Mouse (Mus musculus): Measurements from ENCODE around the gene Lsp1. TPM values are rescaled to one million over a fixed set of nuclear protein-coding genes. Genes with fewer than 3 reads are reported as not detected.

Gene Lsp1
- total RNA-seq, 2 experiments from 2014 or later, result 3.4 to 7.1 TPM

DNA sequence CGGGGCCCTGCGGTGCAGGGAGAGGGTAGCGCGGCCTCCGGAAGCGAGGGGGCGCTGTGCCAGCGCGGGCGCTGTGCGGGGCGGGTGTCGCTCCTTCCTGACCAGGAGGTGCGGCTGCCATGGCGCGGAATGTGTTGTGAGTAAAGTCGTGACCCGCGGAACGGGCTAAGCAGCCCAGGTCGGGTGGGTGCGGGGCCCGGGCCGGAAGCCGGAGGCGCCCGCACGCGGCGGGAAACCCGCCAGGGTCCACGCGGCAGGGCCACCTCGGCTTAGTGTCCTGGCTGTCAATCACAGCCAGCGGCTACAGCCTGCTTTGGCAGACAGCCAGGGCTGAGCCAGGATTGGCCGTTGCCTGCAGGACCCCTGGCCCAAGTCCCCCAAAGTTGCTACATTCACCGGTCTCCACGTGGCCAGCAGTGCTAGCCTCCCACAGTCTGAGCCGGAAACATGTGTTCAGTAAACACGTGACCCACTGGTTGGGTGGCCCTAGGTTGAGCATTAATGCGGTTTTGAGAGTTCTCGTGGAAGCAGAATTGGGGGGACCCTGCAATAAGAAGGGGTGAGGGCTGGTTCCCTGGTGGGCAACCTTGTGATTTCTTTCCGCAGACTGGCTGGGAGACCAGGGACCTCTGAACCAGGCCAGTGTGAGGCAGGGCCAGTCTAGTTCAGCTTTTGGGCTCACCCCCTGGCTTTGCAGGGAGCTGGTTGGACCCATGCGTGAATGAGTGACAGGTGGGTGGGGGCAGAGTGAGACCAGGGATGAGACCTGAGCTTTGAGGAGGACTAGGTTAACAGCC is 72.6 kb downstream of the Lsp1 start:
- intact Hi-C loops (cut with DNase I), result loop anchor here (2.0 kb wide), 1 partner anchor 198 kb away; no protein-coding TSS in a partner anchor

DNA sequence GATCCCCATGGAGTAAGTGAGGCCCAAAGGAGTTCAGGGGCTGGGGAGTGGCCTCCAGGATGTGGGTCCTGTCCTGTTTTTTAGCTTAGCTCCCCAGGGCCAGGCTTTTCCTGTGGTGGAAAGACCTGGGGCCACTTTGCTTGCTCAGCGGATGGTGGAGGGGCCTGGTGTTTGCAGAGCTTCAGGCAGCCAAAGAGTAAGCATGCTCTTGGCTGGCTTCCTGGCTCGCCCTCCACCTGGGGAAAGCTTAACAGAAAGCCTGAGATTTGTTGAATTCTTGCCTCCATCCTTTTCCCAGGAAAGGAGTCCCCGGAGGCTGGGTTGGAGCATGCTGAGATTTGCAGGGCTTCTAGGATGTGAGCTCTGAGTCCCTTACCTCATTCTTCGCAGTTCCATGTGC is 74.5 kb downstream of the Lsp1 start:
- no peak overlapping the region for H3K27ac ChIP-seq
- H3K4me3 ChIP-seq, result no peak overlapping the region
- intact Hi-C loops (cut with DNase I), result no loop called here
- no peak for TF ChIP-seq CTCF (IDR thresholded peaks at IDR 0.05)
- no peak for DNase-seq (ENCODE audit: extremely low spot score in 1 of 2, low spot score in 2 of 2)

More for the DNA sequence above, 72.6 kb downstream of the Lsp1 start:
- H3K4me3 ChIP-seq, result peak overlapping the region; percentile 84
- H3K27ac ChIP-seq, result peak overlapping the region; percentile 87
- peak; percentile 94 for TF ChIP-seq CTCF (IDR thresholded peaks at IDR 0.05)
- peak; percentile 83 to 88 for DNase-seq (ENCODE audit: extremely low spot score in 1 of 2, low spot score in 2 of 2)

DNA sequence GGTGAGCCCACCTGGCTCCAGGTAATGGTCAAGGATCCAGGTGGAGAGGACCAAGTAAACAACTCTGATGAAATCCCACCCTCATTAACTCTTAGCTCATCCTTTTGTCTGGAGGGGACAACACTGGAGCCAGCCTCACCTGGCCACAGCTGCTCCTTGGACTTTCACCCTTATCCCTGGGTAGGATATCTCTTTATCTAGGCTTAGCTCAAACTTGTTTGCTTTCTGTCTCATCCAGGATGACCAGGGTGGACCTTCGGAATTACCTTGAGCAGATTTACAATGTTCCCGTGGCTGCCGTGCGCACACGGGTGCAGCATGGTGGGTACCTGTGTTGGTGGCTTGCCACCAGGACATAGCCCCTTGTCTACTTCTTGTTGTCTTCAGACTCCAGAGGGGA is 75.2 kb downstream of the Lsp1 start:
- Histone ChIP-seq H3K4me3 (no peak overlapping the region), H3K27ac (no peak overlapping the region)
- no peak for TF ChIP-seq CTCF (IDR thresholded peaks at IDR 0.05)
- intact Hi-C loops (cut with DNase I), result no loop called here
- DNase-seq (ENCODE audit: extremely low spot score in 1 of 2, low spot score in 2 of 2), result no peak

DNA sequence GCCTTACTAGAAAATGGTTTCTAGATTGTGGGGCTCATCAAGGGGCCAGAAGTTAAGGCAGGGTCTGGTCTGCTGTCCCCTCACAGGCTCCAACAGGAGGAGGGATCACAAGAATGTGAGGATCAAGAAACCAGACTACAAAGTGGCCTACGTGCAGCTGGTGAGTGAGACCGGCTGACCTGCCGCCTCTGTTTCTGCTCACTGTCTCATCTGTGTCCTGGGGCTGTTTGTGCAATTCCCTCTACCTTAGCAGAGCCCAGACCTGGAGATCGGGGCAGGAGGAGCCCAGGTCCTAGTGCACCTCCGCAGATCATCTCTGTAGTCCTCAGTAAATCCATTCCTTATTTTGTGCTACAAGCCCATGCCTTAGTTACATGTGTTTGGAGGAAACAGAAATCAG is 76.6 kb downstream of the Lsp1 start:
- no peak overlapping the region for H3K27ac ChIP-seq
- no peak for TF ChIP-seq CTCF (IDR thresholded peaks at IDR 0.05)
- H3K4me3 ChIP-seq, result no peak overlapping the region
- intact Hi-C loops (cut with DNase I), result no loop called here
- DNase-seq (ENCODE audit: extremely low spot score in 1 of 2, low spot score in 2 of 2), result no peak

DNA sequence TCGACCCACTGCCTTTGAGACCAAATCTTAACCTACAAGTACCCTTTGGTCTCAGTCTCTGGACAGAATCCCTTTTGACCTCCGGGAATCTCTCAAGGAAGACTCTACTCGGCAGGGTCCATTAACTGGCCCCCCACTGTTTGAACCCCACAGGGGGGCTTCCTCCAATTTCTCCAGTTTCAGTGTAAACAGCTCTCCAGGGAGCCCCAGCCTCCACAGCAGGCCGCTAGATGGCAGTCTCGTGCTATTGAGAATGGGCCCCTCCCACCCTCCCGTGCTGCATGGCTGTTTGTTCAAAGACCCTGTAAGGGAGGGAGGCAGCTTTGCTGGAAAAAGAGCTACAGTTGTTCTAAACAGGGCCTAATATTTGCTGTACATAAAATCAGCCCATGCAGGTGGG is 77.3 kb downstream of the Lsp1 start:
- Histone ChIP-seq H3K4me3 (no peak overlapping the region), H3K27ac (no peak overlapping the region)
- peak; percentile 95 for TF ChIP-seq CTCF (IDR thresholded peaks at IDR 0.05)
- intact Hi-C loops (cut with DNase I), result loop anchor here (2.0 kb wide), 2 partner anchors 43 to 135 kb away; no protein-coding TSS in a partner anchor
- peak; percentile 29 to 67 for DNase-seq (ENCODE audit: extremely low spot score in 1 of 2, low spot score in 2 of 2)

DNA sequence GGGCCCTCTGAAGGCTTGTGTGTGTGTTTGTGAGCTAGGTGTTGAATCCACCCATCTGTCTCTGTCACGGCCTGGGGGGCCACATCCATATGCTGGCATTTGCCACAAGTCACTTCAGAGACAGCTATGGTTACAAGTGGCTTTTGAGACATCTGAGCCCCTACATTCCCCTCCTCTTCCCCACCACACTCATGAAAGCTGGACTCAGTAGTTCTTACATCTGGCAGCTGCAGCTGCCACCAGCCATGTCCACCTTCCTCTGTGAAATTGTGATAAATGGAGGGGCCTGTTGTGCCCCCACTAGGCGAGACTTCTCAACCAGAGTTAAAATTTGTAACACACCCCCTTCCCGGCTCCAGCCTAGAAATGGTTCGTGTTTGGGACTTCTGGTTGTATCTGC is 77.7 kb downstream of the Lsp1 start:
- no peak for DNase-seq (ENCODE audit: extremely low spot score in 1 of 2, low spot score in 2 of 2)
- no peak overlapping the region for H3K4me3 ChIP-seq
- intact Hi-C loops (cut with DNase I), result loop anchor here (2.0 kb wide), 2 partner anchors 43 to 135 kb away; no protein-coding TSS in a partner anchor
- H3K27ac ChIP-seq, result no peak overlapping the region
- TF ChIP-seq CTCF (IDR thresholded peaks at IDR 0.05), result no peak

DNA sequence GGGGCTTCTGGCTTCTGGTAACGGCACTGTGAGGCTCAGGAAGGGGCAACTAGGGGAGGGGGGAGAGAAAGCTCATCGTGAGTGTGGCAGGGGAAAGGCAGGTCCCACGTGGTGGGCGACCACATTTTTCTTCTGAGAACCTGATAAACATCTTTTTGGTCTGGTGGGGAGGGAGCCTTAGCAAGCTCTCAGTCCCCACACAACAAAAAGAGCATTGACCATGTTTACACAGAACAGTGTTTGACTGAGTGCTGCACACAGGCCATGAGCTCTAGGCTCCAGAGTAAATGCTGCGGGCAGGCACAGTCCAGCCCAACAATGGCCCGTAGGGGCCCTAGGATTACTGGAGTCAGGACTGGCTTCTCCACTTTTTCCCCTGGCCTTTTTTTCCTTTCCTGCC is 78.2 kb downstream of the Lsp1 start:
- no peak overlapping the region for H3K4me3 ChIP-seq
- intact Hi-C loops (cut with DNase I), result loop anchor here (2.0 kb wide), 2 partner anchors 42 to 134 kb away; no protein-coding TSS in a partner anchor
- no peak for DNase-seq (ENCODE audit: extremely low spot score in 1 of 2, low spot score in 2 of 2)
- H3K27ac ChIP-seq, result no peak overlapping the region
- TF ChIP-seq CTCF (IDR thresholded peaks at IDR 0.05), result no peak

DNA sequence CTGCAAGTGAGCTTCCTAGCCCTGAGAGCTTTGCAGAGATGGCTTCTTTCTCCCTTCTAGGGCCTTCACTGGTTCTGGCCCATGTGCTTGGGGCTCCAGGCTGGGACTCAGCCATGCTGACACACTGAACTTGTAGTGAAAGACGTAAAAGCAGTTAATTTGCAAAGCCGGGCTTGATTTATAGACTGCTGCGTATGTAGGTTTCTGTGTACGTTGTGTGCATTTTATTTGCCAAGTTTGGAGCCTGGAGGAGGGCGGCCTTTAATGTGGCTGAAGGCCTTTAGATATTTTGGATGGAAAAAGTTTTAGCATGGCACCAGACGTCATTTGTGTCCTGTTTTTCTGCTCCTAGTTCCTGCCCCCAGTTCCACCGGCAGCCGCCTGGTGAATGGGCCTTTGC is 79.2 kb downstream of the Lsp1 start:
- no peak for TF ChIP-seq CTCF (IDR thresholded peaks at IDR 0.05)
- no peak for DNase-seq (ENCODE audit: extremely low spot score in 1 of 2, low spot score in 2 of 2)
- Histone ChIP-seq H3K27ac (no peak overlapping the region), H3K4me3 (no peak overlapping the region)
- intact Hi-C loops (cut with DNase I), result loop anchor here (2.0 kb wide), 2 partner anchors 41 to 133 kb away; no protein-coding TSS in a partner anchor

DNA sequence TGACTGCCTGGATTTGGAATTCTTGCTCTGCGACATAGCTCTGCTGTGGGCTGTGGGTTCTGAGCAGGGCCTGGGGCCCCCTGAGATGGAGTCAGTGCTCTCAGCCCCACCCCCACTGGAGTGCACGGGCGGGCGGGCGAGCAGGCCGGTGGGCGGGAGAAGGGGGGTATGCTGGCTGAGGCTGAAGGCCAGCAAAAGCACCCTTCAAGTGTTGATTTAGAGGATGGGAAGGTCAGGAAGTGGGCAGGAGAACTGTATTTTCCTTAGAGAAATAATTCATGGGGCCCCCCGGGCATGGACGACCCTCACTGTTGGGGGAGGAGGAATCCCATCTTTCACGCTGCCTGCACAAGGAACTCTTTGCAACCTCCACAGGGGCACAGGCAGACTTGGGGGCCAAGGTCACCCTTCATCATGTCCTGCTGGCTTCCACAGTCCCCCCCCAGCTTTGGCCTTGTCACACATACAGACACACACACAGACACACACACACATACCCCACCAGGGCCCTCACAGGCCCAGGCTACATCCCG is 82.2 kb downstream of the Lsp1 start:
- no peak overlapping the region for H3K4me3 ChIP-seq
- H3K27ac ChIP-seq, result no peak overlapping the region
- DNase-seq (ENCODE audit: extremely low spot score in 1 of 2, low spot score in 2 of 2), result no peak
- no peak for TF ChIP-seq CTCF (IDR thresholded peaks at IDR 0.05)
- intact Hi-C loops (cut with DNase I), result no loop called here

Other genes starting within 250 kb of the Lsp1 start
- not detected for gene Gm7579, start 248.9 kb upstream of the Lsp1 start, total RNA-seq (2021)
- not detected for gene Krtap5-5, start 230.8 kb upstream of the Lsp1 start, total RNA-seq (2021)
- gene Gm40460, start 219.7 kb upstream of the Lsp1 start, total RNA-seq (2021), result not detected
- not detected for gene Gm2431, start 202.5 kb upstream of the Lsp1 start, total RNA-seq (2021)
- gene Gm4559, start 186.4 kb upstream of the Lsp1 start, total RNA-seq (2021), result not detected
- not detected for gene Krtap5-1, start 163.7 kb upstream of the Lsp1 start, total RNA-seq (2021)
- gene Krtap5-4, start 157.3 kb upstream of the Lsp1 start, total RNA-seq (2021), result not detected
- gene Ifitm10, start 87.1 kb upstream of the Lsp1 start, total RNA-seq (2021), result 10 to 100 TPM; 31.4 to 36.1 TPM
- 1 to 10 TPM; 4.3 to 4.5 TPM for gene Gm49369, start 78.1 kb upstream of the Lsp1 start, total RNA-seq (2021)
- gene Ctsd, start 72.8 kb upstream of the Lsp1 start, total RNA-seq (2021), result 100 to 1,000 TPM; 304 TPM
- not detected for gene Syt8, start 26.0 kb upstream of the Lsp1 start, total RNA-seq (2021)
- gene Tnni2, start 19.0 kb upstream of the Lsp1 start, total RNA-seq (2021), result under 1 TPM in 1 of 2 experiments, not detected in 1; 0.50 TPM
- not detected for gene Tnnt3, start 38.0 kb downstream of the Lsp1 start, total RNA-seq (2021)
- 1 to 10 TPM; 4.7 to 6.7 TPM for gene Mrpl23, start 71.9 kb downstream of the Lsp1 start, total RNA-seq (2021)
- 100 to 1,000 TPM in 1 of 2 experiments, 10 to 100 TPM in 1; 67.4 to 120 TPM for gene Igf2, start 206.0 kb downstream of the Lsp1 start, total RNA-seq (2021)
- under 1 TPM in 1 of 2 experiments, not detected in 1; 0.11 TPM for gene Gm49394, start 209.1 kb downstream of the Lsp1 start, total RNA-seq (2021)